ENCODE assay signal across 32 mouse cellular contexts in genomic region chr5:5211780-5212135, GRCm38 (mm10).
DNase-seq lines count a peak whose midpoint lies in the region; ATAC-seq and TF ChIP-seq lines count a peak whose summit lies in the region.
"Had no signal": no experiment of that assay in that cellular context is flagged by ENCODE, and none has a peak within 500 bp of the region (broad histone marks: within the 10 kb centered on the region; RNA-seq: fewer than 3 reads in every experiment).

No protein-coding gene starts in this region.

- TF ChIP-seq CTCF in liver, postnatal 0 days (IDR thresholded peaks at IDR 0.05; ENCODE audit: low read depth), result no peak

- ATAC-seq in heart, embryonic 15.5 days (replicated peaks; ENCODE audit: insufficient number of reproducible peaks, insufficient read depth, low FRiP score, low read depth), result no peak
- ATAC-seq in liver, embryonic 13.5 days (ENCODE audit: low read depth), result no peak
- no peak for ATAC-seq in liver, postnatal 0 days
- no peak for ATAC-seq in liver, embryonic 15.5 days (ENCODE audit: insufficient read depth)
- ATAC-seq: activated CD4-positive, CD25-positive, alpha-beta regulatory T cell, adult 4 months; hindbrain, embryonic 16.5 days had no signal

- 62% methylated on average over 1 of the region's 1 CpGs for WGBS in heart, embryonic 10.5 days
- 52% methylated on average over 1 of the region's 1 CpGs for WGBS in heart, embryonic 15.5 days
- WGBS in liver, embryonic 13.5 days (ENCODE audit: insufficient replicate concordance), result 23% methylated on average over 1 of the region's 1 CpGs
- WGBS in liver, postnatal 0 days (ENCODE audit: insufficient replicate concordance), result 33% methylated on average over 1 of the region's 1 CpGs
- WGBS in liver, embryonic 15.5 days (ENCODE audit: insufficient replicate concordance), result 24% methylated on average over 1 of the region's 1 CpGs

- H3K4me1 ChIP-seq in heart, embryonic 10.5 days, result peaks cover 44% of the 10 kb centered on the region
- peaks cover 22% of the 10 kb centered on the region for H3K4me1 ChIP-seq in heart, embryonic 15.5 days (replicated peaks)
- peaks cover 16% of the 10 kb centered on the region for H3K4me1 ChIP-seq in liver, embryonic 13.5 days (replicated peaks)
- peaks cover 3% of the 10 kb centered on the region; the same call in 1 of the 2 replicates for H3K4me1 ChIP-seq in liver, postnatal 0 days (ENCODE audit: insufficient read depth)
- H3K4me1 ChIP-seq in liver, embryonic 15.5 days (replicated peaks), result peaks cover 13% of the 10 kb centered on the region
- H3K4me1 ChIP-seq: embryonic facial prominence, embryonic 10.5 days; embryonic facial prominence, embryonic 15.5 days; forebrain, embryonic 12.5 days; limb, embryonic 10.5 days; limb, embryonic 15.5 days; midbrain, embryonic 12.5 days; neural tube, embryonic 12.5 days had no signal

- H3K27ac ChIP-seq in heart, embryonic 10.5 days, result peak overlapping the region; percentile 76; the same call in 1 of the 2 replicates
- H3K27ac ChIP-seq in heart, embryonic 15.5 days, result peak overlapping the region; percentile 73
- H3K27ac ChIP-seq in liver, embryonic 13.5 days, result peak overlapping the region; percentile 38; the same call in 1 of the 2 replicates
- H3K27ac ChIP-seq in liver, postnatal 0 days (ENCODE audit: low read depth), result no peak overlapping the region
- H3K27ac ChIP-seq in liver, embryonic 15.5 days (replicated peaks), result no peak overlapping the region
- H3K27ac ChIP-seq: embryonic facial prominence, embryonic 10.5 days; embryonic facial prominence, embryonic 15.5 days; forebrain, embryonic 12.5 days; limb, embryonic 10.5 days; limb, embryonic 15.5 days; lung, embryonic 15.5 days; midbrain, embryonic 12.5 days; neural tube, embryonic 12.5 days had no signal

- H3K36me3 ChIP-seq in heart, embryonic 10.5 days, result no peaks in the 10 kb centered on the region
- no peaks in the 10 kb centered on the region for H3K36me3 ChIP-seq in heart, embryonic 15.5 days
- H3K36me3 ChIP-seq in liver, embryonic 13.5 days, result no peaks in the 10 kb centered on the region
- no peaks in the 10 kb centered on the region for H3K36me3 ChIP-seq in liver, postnatal 0 days (replicated peaks; ENCODE audit: insufficient read depth, low read length)
- H3K36me3 ChIP-seq in liver, embryonic 15.5 days (replicated peaks), result no peaks in the 10 kb centered on the region
- H3K36me3 ChIP-seq: embryonic facial prominence, embryonic 10.5 days; embryonic facial prominence, embryonic 15.5 days; forebrain, embryonic 12.5 days; limb, embryonic 10.5 days; limb, embryonic 15.5 days; lung, embryonic 15.5 days; midbrain, embryonic 12.5 days; neural tube, embryonic 12.5 days had no signal

- no peak for DNase-seq in heart, embryonic 10.5 days (ENCODE audit: low spot score)
- no peak for DNase-seq in heart, adult 8-10 months (ENCODE audit: low spot score)
- DNase-seq in heart, postnatal 36 days, result no peak
- no peak for DNase-seq in liver, embryonic 13.5 days
- no peak for DNase-seq in liver, postnatal 0 days
- DNase-seq in cerebellum, postnatal 25 days, result no peak
- DNase-seq: adrenal gland, adult 2 months; adrenal gland, postnatal 36 days; cerebellum, adult 2 months; cerebellum, postnatal 14 days; forebrain, postnatal 0 days; kidney, adult 11 months; kidney, postnatal 14 days; layer of hippocampus, adult 9-11 months; right cerebral cortex, adult 18-20 months; spleen, adult 18-20 months; thymus, adult 2 months; thymus, postnatal 36 days had no signal

- no peak overlapping the region for H3K9ac ChIP-seq in heart, embryonic 15.5 days
- no peak overlapping the region for H3K9ac ChIP-seq in liver, embryonic 13.5 days
- no peak overlapping the region for H3K9ac ChIP-seq in liver, postnatal 0 days (replicated peaks)
- H3K9ac ChIP-seq in liver, embryonic 15.5 days, result 0 out of 2 replicates have a peak overlapping the region, but pooled peaks have one; percentile 1
- H3K9ac ChIP-seq: embryonic facial prominence, embryonic 15.5 days; forebrain, embryonic 12.5 days; forebrain, postnatal 0 days; limb, embryonic 15.5 days; lung, embryonic 15.5 days; midbrain, embryonic 12.5 days; neural tube, embryonic 12.5 days had no signal

- H3K27me3 ChIP-seq in heart, embryonic 10.5 days (ENCODE audit: insufficient read depth, poor library complexity, severe bottlenecking), result no peaks in the 10 kb centered on the region
- no peaks in the 10 kb centered on the region for H3K27me3 ChIP-seq in heart, embryonic 15.5 days
- no peaks in the 10 kb centered on the region for H3K27me3 ChIP-seq in liver, embryonic 13.5 days
- H3K27me3 ChIP-seq in liver, postnatal 0 days (ENCODE audit: insufficient read depth, low read length), result no peaks in the 10 kb centered on the region
- no peaks in the 10 kb centered on the region; the same call in 1 of the 2 replicates for H3K27me3 ChIP-seq in liver, embryonic 15.5 days
- H3K27me3 ChIP-seq: CH12.LX; embryonic facial prominence, embryonic 15.5 days; forebrain, embryonic 12.5 days; limb, embryonic 15.5 days; lung, embryonic 15.5 days; neural tube, embryonic 12.5 days had no signal

- H3K4me2 ChIP-seq in heart, embryonic 15.5 days, result peak overlapping the region; percentile 43
- peak overlapping the region; percentile 35 for H3K4me2 ChIP-seq in liver, embryonic 13.5 days
- no peak overlapping the region for H3K4me2 ChIP-seq in liver, postnatal 0 days (ENCODE audit: low read depth, low read length)
- 0 out of 2 replicates have a peak overlapping the region, but pooled peaks have one; percentile 2 for H3K4me2 ChIP-seq in liver, embryonic 15.5 days
- H3K4me2 ChIP-seq: embryonic facial prominence, embryonic 15.5 days; forebrain, embryonic 12.5 days; limb, embryonic 15.5 days; lung, embryonic 15.5 days; midbrain, embryonic 12.5 days; neural tube, embryonic 12.5 days had no signal

- H3K9me3 ChIP-seq in heart, embryonic 10.5 days, result no peaks in the 10 kb centered on the region
- no peaks in the 10 kb centered on the region for H3K9me3 ChIP-seq in heart, embryonic 15.5 days (replicated peaks)
- H3K9me3 ChIP-seq in liver, embryonic 13.5 days (replicated peaks), result no peaks in the 10 kb centered on the region
- no peaks in the 10 kb centered on the region for H3K9me3 ChIP-seq in liver, postnatal 0 days (ENCODE audit: low read length)
- no peaks in the 10 kb centered on the region for H3K9me3 ChIP-seq in liver, embryonic 15.5 days (replicated peaks)
- H3K9me3 ChIP-seq: embryonic facial prominence, embryonic 10.5 days; embryonic facial prominence, embryonic 15.5 days; forebrain, embryonic 12.5 days; limb, embryonic 10.5 days; limb, embryonic 15.5 days; lung, embryonic 15.5 days; midbrain, embryonic 12.5 days; neural tube, embryonic 12.5 days had no signal

- no peak for TF ChIP-seq EP300 in liver, postnatal 0 days (IDR thresholded peaks at IDR 0.05; ENCODE audit: low read depth)

- intact Hi-C loops in heart, postnatal 36 days (cut with DNase I), result no loop called here

- no peak overlapping the region for H3K4me3 ChIP-seq in heart, embryonic 10.5 days
- no peak overlapping the region for H3K4me3 ChIP-seq in heart, embryonic 15.5 days
- H3K4me3 ChIP-seq in liver, embryonic 13.5 days (replicated peaks), result no peak overlapping the region
- H3K4me3 ChIP-seq in liver, postnatal 0 days (ENCODE audit: low read depth, low read length), result no peak overlapping the region
- H3K4me3 ChIP-seq in liver, embryonic 15.5 days (replicated peaks), result no peak overlapping the region
- H3K4me3 ChIP-seq: embryonic facial prominence, embryonic 10.5 days; embryonic facial prominence, embryonic 15.5 days; forebrain, embryonic 12.5 days; limb, embryonic 10.5 days; limb, embryonic 15.5 days; lung, embryonic 15.5 days; midbrain, embryonic 12.5 days; myocyte; neural tube, embryonic 12.5 days had no signal

Comparison
In these comparisons a context has a peak if more than half of its experiments do, and no peak if none do; other contexts are left out.
1. H3K27ac ChIP-seq: peak in heart, embryonic 10.5 days (single experiment), heart, embryonic 15.5 days (single experiment) and liver, embryonic 13.5 days (single experiment); none in liver, postnatal 0 days (single experiment) and liver, embryonic 15.5 days (single experiment).